Mouse (Mus musculus) kidney, adult 2 months (tissue): Measurements from ENCODE around the gene Cradd. TPM values are rescaled to one million over a fixed set of nuclear protein-coding genes. Genes with fewer than 3 reads are reported as not detected.

Experiments used
- DNase-seq: peaks from one replicate; pipeline ENCODE4 v3.0.0; 2021
- H3K27ac ChIP-seq: fragments of 200-500 bp; 2 replicates; pipeline ENCODE4 v1.5.1; 2012; ENCODE audit warnings: low read depth, low read length, control low read depth, inconsistent platforms; ENCODE audit not compliant: insufficient read depth
- H3K27me3 ChIP-seq: fragments of 200-500 bp; replicated peaks from 2 replicates; pipeline ENCODE4 v1.6.1; 2012; ENCODE audit warnings: mild to moderate bottlenecking, moderate library complexity, low read length, inconsistent platforms; ENCODE audit not compliant: control insufficient read depth, insufficient read depth
- H3K36me3 ChIP-seq: fragments of 200-500 bp; 2 replicates; pipeline ENCODE4 v1.6.1; 2012; ENCODE audit warnings: mild to moderate bottlenecking, moderate library complexity, low read length, inconsistent platforms; ENCODE audit not compliant: control insufficient read depth, insufficient read depth
- H3K4me1 ChIP-seq: fragments of 200-500 bp; 2 replicates; pipeline ENCODE4 v1.6.1; 2011; ENCODE audit warnings: low read length; ENCODE audit not compliant: control insufficient read depth, insufficient read depth
- H3K4me3 ChIP-seq: fragments of 200-500 bp; 2 replicates; pipeline ENCODE4 v1.5.1; 2011; ENCODE audit warnings: mild to moderate bottlenecking, low read depth, low read length, control low read depth; ENCODE audit not compliant: insufficient read depth
- CTCF ChIP-seq: fragments of 200-500 bp; conservative IDR thresholded peaks from 2 replicates; pipeline ENCODE4 v1.5.1; 2011; ENCODE audit warnings: low read depth, mild to moderate bottlenecking, control low read depth, low read length, moderate library complexity, mixed read lengths; ENCODE audit not compliant: insufficient read depth, insufficient read length
- POLR2A ChIP-seq: fragments of 200-500 bp; IDR thresholded peaks from one replicate; pipeline ENCODE4 v1.6.1; 2011; ENCODE audit warnings: low read depth, low read length, control low read depth
- WGBS: fragments of 180-500 bp; shearing (Covaris S2); methylation state at CpG from one replicate; pipeline ENCODE4 v1.1.7; 2018; 5-methylcytosine and 5-hydroxymethylcytosine counted together
- polyA plus RNA-seq: library from polyadenylated mRNA; depleted of rRNA; stranded (reverse); fragments of >200 nt; gene quantifications from 2 replicates; pipeline ENCODE4 v1.2.3, GENCODE M21; 2012

The Cradd gene
- polyA plus RNA-seq, 1 experiment, result 20.0 TPM

- TF ChIP-seq POLR2A (no peak), CTCF (no peak)
- H3K27me3 ChIP-seq, result no peaks in the 10 kb centered on the region
- no peak overlapping the region for H3K4me3 ChIP-seq
- H3K27ac ChIP-seq, result no peak overlapping the region
- peaks cover 10% of the 10 kb centered on the region for H3K4me1 ChIP-seq
- DNase-seq, result peak; percentile 48
- WGBS, result 58% methylated on average over 11 of the region's 11 CpGs
- no peaks in the 10 kb centered on the region for H3K36me3 ChIP-seq
Observed at GRCm38 (mm10) chr10:95262388-95262787, 61.5 kb downstream of the Cradd start.

GRCm38 (mm10) chr10:95261279-95261678, 62.7 kb downstream of the Cradd start:
- H3K27me3 ChIP-seq, result no peaks in the 10 kb centered on the region
- no peak overlapping the region for H3K4me3 ChIP-seq
- no peak overlapping the region for H3K27ac ChIP-seq
- 52% methylated on average over 2 of the region's 2 CpGs for WGBS
- DNase-seq, result no peak
- H3K36me3 ChIP-seq, result no peaks in the 10 kb centered on the region
- H3K4me1 ChIP-seq, result peaks cover 10% of the 10 kb centered on the region
- TF ChIP-seq POLR2A (no peak), CTCF (no peak)

GRCm38 (mm10) chr10:95260420-95260819, 63.5 kb downstream of the Cradd start:
- 16% methylated on average over 3 of the region's 3 CpGs for WGBS
- Histone ChIP-seq H3K4me3 (no peak overlapping the region), H3K27ac (peak overlapping the region; percentile 26), H3K4me1 (peaks cover 10% of the 10 kb centered on the region), H3K36me3 (no peaks in the 10 kb centered on the region), H3K27me3 (no peaks in the 10 kb centered on the region)
- TF ChIP-seq CTCF (no peak), POLR2A (no peak)
- DNase-seq, result peak; percentile 87

- H3K4me3 ChIP-seq, result no peak overlapping the region
- no peaks in the 10 kb centered on the region for H3K36me3 ChIP-seq
- H3K27ac ChIP-seq, result no peak overlapping the region
- 65% methylated on average over 10 of the region's 10 CpGs for WGBS
- peaks cover 18% of the 10 kb centered on the region for H3K4me1 ChIP-seq
- no peaks in the 10 kb centered on the region for H3K27me3 ChIP-seq
- TF ChIP-seq CTCF (no peak), POLR2A (no peak)
- DNase-seq, result peak; percentile 59
Observed at GRCm38 (mm10) chr10:95258471-95259155, 65.3 kb downstream of the Cradd start.

GRCm38 (mm10) chr10:95257979-95258378, 66.0 kb downstream of the Cradd start:
- 66% methylated on average over 8 of the region's 8 CpGs for WGBS
- TF ChIP-seq CTCF (no peak), POLR2A (no peak)
- DNase-seq, result no peak
- peaks cover 18% of the 10 kb centered on the region for H3K4me1 ChIP-seq
- no peaks in the 10 kb centered on the region for H3K27me3 ChIP-seq
- no peaks in the 10 kb centered on the region for H3K36me3 ChIP-seq
- H3K27ac ChIP-seq, result peak overlapping the region; percentile 58; the same call in 1 of the 2 replicates
- H3K4me3 ChIP-seq, result no peak overlapping the region

GRCm38 (mm10) chr10:95256095-95256494, 67.8 kb downstream of the Cradd start:
- TF ChIP-seq CTCF, result no peak
- DNase-seq, result no peak
- Histone ChIP-seq H3K27ac (no peak overlapping the region), H3K4me3 (no peak overlapping the region), H3K27me3 (no peaks in the 10 kb centered on the region), H3K4me1 (peaks cover 18% of the 10 kb centered on the region), H3K36me3 (no peaks in the 10 kb centered on the region)
- WGBS, result 44% methylated on average over 7 of the region's 7 CpGs

- H3K27me3 ChIP-seq, result no peaks in the 10 kb centered on the region
- H3K27ac ChIP-seq, result peak overlapping the region; percentile 39; the same call in 1 of the 2 replicates
- WGBS, result 61% methylated on average over 8 of the region's 8 CpGs
- no peak overlapping the region for H3K4me3 ChIP-seq
- no peak for DNase-seq
- H3K36me3 ChIP-seq, result no peaks in the 10 kb centered on the region
- no peak for TF ChIP-seq CTCF
- TF ChIP-seq POLR2A, result no peak
- peaks cover 13% of the 10 kb centered on the region for H3K4me1 ChIP-seq
Observed at GRCm38 (mm10) chr10:95255018-95255680, 68.8 kb downstream of the Cradd start.
